Mouse (Mus musculus) liver, postnatal 0 days (tissue): Measurements from ENCODE around the gene Gm21188. TPM values are rescaled to one million over a fixed set of nuclear protein-coding genes. Genes with fewer than 3 reads are reported as not detected.

ENCODE experiments used
- polyA plus RNA-seq: library from polyadenylated mRNA; unstranded; fragments of >200 nt; fragmentation: Nextera tagmentation; extraction: Ambion mirVana; gene quantifications from 2 replicates; pipeline ENCODE4 v1.2.1, GENCODE M21; 2015

Gene Gm21188
- polyA plus RNA-seq, 1 experiment from 2014 or later, result 1.3 TPM

Other genes with a start within 250 kb of the Gm21188 start
- not detected in 2 replicates for gene AF067063, start 222.0 kb downstream of the Gm21188 start, polyA plus RNA-seq
- gene D13Ertd608e, start 216.2 kb downstream of the Gm21188 start, polyA plus RNA-seq, result 0.19 TPM in 1 of 2 replicates, not detected in the other
- gene Tcstv1, start 157.4 kb downstream of the Gm21188 start, polyA plus RNA-seq, result not detected in 2 replicates
- gene Gm21761, start 122.9 kb downstream of the Gm21188 start, polyA plus RNA-seq, result not detected in 2 replicates
- gene B020031M17Rik, start 101.4 kb downstream of the Gm21188 start, polyA plus RNA-seq, result not detected in 2 replicates
- gene Gm36079, start 25.2 kb downstream of the Gm21188 start, polyA plus RNA-seq, result not detected in 2 replicates
- gene Gm20767, start 88.1 kb upstream of the Gm21188 start, polyA plus RNA-seq, result not detected in 2 replicates
- gene Gm21818, start 120.2 kb upstream of the Gm21188 start, polyA plus RNA-seq, result not detected in 2 replicates
- gene Gm21762, start 163.8 kb upstream of the Gm21188 start, polyA plus RNA-seq, result not detected in 2 replicates
- gene Gm21731, start 186.9 kb upstream of the Gm21188 start, polyA plus RNA-seq, result not detected in 2 replicates
- gene AF067061, start 210.9 kb upstream of the Gm21188 start, polyA plus RNA-seq, result not detected in 2 replicates
- 0.62 and 0.72 TPM in 2 replicates for gene BC147527, start 248.2 kb upstream of the Gm21188 start, polyA plus RNA-seq